Mouse (Mus musculus): ENCODE data around the gene Ppp6r3.
"Not testable (repeated sequence)": the region's sequence is repeated elsewhere in the genome, so short reads cannot be mapped to it uniquely, and the experiment has no call there.

Gene Ppp6r3

DNA sequence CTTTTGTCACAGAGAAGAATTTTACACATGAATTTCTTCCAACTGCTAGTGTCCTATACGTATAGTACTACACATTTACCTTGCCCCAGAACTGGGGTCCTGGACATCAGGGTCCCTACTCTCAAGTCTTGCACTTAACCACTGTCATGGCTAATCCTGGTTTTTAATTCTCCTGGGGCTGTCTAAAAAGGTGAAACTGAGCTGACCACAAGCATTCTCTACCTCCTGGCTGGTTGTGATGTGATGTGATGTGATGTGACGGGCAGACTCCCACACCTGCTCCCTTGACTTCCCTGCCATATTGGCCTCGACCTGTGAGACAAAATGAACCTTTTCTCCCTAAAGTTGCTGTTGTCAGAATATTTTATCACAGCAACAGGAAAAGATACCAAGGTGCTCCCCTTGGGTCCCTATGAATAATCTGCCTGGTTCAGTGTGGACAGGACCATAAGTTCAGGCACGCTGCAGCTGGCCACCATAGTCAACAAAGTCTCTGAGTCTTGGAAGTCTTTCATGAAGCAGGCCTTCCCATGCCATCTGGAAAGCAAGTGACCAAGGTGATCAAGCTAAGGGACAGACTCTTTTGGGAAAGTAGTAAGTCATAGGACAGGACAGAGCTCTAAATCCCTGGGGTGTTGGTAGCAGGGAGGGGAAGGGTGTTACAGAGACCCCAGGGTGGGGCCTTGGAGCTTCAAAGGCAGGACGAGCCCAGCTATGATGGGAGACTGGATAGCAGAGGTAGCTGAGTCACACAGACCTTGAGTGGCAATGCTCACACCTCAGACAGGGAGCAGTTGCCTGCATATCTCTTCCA, 1.1 kb upstream of the Ppp6r3 start:
- DNase-seq (ENCODE audit: low spot score), result no peak

DNA sequence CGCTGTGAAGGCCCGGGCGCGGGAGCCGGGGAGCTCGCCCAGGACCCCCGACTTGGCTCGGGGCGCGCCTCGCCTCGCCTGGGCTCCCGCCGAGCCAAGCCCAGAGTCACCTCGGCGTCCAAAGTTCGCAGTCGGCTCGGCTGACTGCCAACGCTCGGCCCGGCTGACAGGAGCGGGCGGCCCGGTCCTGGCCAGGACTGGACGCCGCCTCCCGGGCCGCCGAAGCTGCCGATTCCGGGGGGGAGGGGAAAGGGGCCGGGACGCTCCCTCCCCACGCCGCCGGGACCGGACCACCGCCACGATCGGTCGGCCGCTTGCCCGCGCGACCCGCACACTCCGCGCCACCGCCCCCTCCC, 295 bp downstream of the Ppp6r3 start:
- DNase-seq (ENCODE audit: low spot score), result no peak

DNA sequence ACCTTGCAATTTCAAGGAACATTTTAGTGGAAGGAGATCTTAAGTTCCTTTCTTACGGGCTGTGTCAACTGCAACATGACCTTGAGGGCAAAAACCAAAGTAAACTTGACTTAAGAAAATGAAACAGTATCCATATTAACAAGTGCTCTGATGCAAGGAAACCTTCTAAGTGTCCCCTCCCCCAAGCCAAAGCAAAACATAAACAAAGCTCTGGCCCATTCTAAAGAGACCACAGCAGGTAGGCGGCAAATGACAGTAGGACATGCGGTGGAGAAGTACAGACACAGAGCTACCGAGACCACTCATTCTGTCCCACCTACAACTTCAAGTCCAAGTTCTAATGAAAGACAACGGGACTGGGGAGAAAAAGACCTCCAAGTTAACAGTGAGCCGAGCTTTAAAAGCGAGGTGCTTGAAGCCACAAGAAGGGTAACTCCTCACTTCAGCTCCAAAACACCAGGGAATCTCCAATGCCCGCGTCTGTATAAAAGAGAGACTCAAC, 905 bp downstream of the Ppp6r3 start:
- no peak for DNase-seq (ENCODE audit: low spot score)

DNA sequence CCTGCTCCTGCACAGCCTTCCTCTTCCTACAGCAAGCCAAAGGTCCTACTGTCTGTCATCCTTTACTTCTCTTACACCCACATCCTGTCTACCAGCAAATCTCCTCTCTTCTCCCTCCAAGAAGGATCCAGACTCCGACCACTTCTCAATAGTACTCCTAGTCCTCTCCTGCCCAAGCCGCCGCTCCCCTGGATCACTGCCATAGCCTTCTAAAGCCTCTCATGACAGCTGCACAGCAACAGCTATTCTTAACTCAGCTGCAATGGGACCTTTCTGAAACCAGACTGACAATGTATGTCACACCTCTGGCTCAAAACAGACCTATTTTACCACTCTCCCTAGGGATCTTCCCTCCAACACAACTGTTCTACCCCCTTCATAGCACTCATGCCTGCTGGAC, 11.2 kb downstream of the Ppp6r3 start:
- DNase-seq (ENCODE audit: low spot score), result no peak

DNA sequence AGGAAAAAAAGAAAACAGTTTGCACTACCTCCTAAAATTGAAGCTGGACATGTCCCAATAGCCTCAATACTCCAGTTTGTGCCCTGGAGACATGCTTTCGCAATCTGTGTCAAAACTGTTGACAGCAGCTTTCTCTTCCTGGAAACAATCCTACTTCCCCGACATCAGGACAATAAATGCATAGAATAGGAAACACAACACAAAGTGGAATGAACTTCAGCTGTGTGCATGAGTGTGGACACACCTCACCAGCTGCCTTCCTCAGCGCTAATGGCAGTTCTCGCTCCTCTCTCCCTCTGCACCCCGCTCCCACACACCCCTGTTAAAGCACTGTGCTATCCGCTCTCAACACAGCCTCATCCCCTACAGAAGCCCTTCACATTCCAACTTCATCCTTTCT, 12.8 kb downstream of the Ppp6r3 start:
- DNase-seq (ENCODE audit: low spot score), result no peak

DNA sequence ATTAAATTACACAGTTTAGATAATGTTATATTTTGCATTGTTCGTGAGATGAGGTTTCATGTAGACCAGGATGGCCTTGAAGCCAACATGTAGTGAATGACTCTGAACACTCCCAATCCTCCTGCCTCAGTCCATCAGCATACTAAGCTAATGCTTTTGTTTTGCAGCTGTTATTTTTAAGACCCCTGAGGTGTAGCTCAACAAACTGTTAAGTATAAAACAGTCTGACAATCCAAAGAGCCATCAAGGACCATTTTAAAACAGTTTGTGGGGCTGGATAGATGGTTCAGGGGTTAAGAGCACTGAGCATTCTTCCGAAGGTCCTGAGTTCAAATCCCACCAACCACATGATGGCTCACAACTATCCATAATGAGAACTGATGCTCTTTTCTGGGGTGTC, 13.3 kb downstream of the Ppp6r3 start:
- no peak for DNase-seq (ENCODE audit: low spot score)

DNA sequence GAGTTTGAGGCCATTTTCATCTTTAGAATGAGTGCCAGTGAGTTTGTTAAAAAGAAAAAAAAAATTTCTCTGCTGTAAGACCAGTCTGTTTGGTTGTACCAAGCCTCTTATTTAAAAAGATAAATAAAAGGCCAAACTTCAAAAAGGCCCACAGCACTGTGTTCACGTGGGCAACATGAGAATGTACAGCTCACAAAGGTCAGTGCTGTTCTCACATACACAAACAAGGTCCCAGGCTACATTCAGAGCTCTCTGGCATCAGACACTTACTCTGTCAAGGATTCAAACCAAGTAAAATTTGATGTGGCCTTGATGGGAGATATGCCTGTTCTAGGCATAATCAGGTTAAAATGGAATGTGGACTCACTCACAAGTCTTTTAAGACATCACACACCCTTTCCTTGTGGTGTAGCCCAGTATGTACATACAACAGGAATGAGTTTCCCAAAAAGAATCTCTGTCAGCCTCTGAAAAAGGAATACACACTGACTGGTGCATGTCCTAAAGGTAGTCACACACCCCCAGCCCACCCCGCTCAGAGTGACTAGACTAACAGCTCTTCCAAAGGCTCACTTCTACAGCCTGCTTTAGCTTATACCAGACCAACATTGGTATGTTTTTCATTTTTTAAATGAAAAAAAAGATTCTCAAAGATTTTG, 19.3 kb downstream of the Ppp6r3 start:
- no peak for DNase-seq (ENCODE audit: low spot score)

DNA sequence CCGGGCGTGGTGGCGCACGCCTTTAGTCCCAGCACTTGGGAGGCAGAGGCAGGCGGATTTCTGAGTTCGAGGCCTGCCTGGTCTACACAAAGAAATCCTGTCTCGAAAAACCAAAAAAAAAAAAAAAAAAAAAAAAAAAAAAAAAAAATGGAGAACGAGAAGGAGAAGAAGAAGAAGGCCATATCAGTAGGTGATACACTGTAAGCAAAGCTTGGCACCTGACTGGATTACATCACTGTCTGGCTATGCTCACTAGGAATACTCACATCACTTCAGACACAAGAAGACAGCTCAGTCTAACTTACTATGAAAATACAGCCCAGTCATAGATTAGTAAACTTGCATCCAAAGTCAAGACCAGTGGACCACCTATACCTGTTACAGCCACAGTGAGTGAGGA, 20.8 kb downstream of the Ppp6r3 start:
- DNase-seq (ENCODE audit: low spot score), result no peak

DNA sequence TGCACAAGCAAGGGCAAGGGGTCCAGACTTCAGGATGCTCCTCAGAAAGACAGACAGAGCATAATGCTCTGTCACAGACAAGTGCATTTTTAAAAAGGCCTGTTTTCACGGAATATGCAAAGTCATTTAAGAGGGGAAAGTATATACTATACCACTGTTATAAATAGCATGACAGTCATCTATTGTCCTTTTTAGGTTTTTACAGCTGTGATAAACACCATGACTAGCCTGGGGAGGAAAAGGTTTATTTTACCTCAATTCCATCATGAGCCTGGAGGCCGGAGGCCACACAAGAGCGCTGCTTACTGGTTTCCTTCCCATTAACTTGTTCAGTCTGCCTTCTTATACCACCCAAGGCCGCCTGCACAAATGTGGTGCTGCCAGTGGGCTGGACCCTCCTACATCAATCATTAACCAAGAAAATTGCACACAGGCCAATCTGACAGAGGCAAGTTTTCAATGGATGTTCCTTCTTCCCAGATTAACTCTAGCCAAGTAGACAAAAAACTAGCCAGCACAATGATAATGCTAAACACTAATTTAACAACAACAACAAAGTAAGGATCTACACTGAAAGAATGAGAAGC, 23.9 kb downstream of the Ppp6r3 start:
- DNase-seq (ENCODE audit: low spot score), result no peak

DNA sequence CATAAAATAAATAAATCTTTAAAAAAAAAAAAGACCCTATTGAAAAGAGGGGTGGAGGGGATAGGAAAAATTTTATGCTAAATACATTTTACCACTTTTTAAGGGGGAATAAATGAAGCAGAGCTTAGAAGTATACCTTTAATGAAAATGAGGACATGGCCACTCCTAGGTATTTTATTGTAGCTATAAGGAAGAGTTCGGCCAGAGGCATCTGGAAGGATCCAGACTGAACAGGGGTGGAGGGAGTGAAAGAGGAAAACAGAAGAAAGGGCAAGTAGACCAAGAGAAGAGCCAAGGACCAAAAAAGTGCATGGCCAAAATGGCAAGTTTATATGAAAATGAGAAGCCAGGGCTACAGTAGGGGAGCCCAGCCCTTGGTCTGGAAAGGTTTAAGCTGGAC, 25.4 kb downstream of the Ppp6r3 start:
- DNase-seq (ENCODE audit: low spot score), result no peak

DNA sequence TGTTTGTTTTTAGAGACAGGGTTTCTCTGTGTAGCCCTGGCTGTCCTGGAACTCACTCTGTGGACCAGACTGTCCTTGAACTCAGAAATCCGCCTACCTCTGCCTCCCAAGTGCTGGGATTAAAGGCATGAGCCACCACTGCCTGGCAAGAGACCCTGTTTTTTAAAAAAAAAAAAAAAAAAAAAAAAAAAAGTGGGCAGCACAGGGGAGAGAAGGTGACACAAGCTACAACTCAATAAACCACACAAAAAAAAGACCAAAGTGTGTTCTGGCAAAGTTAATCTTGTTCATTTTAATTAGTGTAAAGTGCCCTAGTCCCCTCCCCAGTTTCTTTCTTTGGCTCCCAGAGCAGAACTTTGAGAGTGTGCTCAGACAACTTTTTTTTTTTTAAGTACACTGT, 26.3 kb downstream of the Ppp6r3 start:
- DNase-seq (ENCODE audit: low spot score), result no peak

DNA sequence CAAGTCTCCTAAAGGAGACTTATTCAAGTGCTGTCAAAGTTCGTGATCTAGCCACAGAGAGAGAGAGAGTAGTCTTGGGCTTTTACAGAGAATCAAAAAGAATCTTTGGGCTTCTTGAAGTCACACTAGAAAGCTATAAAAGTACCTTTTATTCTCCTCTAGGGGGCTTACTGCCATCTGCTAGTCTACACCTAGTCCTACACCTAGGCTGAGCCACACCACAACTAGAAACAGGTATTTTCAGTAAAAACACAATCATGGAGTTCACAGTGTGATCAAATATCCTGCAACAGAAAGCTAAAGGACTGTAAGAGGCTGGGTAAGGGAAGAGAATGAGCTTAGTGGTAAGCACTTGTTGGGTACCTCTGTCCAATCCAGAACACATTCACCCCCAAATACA, 27.2 kb downstream of the Ppp6r3 start:
- no peak for DNase-seq (ENCODE audit: low spot score)

DNA sequence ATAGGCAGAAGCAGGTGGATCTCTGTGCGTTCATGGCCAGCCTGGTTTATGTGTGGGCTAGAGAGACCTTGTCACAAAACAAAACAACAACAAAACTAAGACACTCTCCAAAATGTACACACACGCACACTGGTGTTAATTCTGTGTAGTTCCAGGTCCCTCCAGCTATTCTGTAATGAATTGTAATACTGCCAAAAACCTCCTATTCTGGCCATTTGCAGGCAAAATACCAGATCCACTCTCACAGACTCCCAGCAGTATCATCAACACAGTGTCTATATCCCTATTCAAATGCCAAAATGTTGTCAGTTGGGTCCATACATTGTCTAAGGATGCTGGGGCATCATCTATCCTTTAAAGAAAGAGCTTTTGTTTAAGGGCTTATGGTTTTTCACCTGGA, 30.6 kb downstream of the Ppp6r3 start:
- no peak for DNase-seq (ENCODE audit: low spot score)

DNA sequence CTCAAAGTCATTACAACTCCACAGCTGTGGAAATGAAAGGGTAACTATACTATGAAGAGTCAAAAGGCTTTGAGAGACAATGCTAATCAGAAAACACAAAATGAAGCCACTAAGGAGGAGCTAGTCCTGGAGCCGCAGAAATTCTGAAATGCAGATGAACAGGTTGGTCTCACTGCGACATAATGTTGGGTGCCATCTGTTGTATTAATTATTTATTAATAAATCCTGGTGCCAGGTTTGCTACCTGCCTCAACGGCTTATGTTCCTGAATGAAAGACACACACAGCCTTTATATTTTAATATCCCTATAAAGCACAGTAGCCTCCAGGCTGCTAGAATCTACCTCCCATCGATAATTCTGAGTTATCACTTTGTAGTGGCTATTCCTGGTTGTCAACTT, 33.0 kb downstream of the Ppp6r3 start:
- DNase-seq (ENCODE audit: low spot score), result no peak

DNA sequence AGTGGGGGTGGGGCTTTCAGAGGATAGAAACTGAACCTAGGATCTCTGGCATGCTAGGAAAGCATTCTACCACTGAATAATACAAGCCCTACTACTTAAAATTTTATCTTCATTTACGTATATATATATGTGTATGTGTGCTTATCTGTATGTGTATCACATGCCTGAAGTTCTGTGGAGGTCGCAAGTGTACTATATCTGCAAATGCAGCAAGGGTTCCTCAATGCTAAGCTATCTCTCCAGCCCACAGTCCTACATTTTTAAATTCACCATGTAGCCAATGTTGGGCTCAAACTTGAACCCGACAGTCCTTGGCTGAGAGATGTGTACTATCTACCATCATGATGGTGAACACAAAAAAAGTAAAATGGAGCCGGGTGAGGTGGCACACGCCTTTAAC, 34.6 kb downstream of the Ppp6r3 start:
- DNase-seq (ENCODE audit: low spot score), result no peak

DNA sequence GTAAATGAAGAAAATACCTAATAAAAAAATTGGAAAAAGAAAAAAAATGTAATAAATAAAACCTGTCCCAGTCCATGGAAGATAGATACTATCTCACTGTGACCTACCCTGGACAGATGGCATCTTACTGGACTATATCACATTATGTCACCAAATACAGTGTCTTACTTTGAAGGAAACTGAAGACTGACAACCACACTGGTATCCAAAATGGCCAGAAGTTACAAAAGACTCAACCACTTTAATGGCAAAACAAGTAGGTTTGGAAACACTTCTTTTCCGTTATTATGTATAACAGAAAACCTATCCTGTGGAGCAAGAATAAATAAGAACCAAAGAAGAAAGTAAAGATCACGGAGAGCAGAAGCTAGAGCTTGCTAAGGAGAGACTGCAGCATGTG, 35.3 kb downstream of the Ppp6r3 start:
- no peak for DNase-seq (ENCODE audit: low spot score)

DNA sequence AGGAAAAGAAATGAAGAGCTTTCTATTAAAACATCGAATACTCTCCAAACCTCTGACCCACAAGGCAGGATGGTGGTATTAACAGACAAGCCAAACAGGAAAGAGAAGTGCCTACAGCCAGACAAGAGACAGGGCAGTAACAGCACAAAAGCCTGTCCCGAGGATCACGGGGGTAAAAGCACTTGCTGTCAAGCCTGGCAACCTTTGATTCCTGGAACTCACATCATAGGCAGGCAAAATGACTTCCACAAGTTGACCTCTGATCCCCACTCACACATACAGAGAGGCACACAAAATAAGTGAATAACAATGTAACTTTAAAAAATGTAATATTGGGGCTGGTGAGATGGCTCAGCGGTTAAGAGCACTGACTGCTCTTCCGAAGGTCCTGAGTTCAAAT, 36.1 kb downstream of the Ppp6r3 start:
- DNase-seq (ENCODE audit: low spot score), result no peak

DNA sequence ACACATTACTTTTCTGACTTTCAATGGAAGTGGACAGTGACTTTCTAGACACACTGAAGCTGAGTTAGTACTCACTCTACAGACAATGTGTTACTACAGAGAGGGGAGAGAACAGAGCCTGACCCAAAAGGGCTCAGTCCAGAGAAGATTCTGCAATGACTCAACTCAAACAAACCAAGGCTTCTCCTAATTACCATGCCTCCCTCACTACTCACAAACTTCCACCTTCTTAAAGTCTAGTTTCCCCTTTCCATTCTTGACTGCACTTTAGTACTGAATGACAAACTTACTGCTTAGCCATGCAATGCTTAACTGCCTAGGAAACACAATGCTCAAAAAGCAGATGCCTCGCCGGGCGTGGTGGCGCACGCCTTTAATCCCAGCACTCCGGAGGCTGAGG, 37.9 kb downstream of the Ppp6r3 start:
- no peak for DNase-seq (ENCODE audit: low spot score)

DNA sequence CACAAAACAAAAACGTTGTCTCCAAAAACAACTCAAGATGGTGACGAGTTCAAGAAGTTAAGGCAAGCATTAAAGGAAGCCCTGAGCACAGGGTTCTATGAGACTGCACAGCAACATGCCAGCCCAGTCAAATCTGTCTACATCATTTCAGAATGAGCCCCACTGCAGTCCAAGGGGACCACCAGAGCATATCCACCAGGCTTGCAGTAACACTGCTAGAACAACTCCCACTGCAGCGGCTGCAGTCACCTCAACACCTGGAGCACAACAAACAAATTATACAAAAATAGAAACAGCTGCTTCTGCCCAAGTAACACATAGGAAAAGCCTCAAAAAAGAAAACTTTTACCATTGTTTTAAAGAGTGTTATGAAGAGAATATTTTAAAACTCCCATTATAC, 40.6 kb downstream of the Ppp6r3 start:
- no peak for DNase-seq (ENCODE audit: low spot score)

DNA sequence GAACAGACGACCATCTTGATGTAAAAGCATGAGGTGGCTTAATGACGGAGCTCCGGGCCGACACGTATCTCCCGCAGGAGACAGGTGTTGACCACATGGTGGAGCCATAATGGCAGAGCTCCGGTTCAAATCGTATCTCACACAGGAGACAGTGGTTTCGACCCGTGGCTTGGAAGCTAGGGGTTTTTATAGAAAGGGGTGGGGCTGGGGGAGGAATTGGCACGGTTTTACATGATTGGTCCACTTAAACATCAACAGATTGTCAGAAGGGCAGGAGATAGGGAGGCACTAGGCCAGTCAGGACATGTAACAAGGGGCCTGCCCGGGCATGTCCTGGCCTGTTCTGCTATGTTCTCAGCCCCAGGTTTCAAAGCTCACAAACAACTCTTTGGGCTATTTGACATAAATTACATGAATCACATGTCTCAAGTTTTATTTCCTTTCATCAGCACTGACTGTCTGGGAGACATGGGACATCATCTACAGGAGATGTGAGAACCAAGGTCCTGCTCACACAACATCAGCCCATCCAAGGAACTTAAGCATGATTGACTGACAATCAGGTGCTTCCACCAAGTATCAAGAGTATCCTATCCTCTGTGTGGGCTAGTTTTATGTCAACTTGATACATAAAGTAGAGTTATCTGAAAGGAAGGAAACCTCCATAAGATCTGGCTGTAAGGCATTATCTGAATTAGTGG, 42.1 kb downstream of the Ppp6r3 start:
- DNase-seq (ENCODE audit: low spot score), result not testable (repeated sequence)

DNA sequence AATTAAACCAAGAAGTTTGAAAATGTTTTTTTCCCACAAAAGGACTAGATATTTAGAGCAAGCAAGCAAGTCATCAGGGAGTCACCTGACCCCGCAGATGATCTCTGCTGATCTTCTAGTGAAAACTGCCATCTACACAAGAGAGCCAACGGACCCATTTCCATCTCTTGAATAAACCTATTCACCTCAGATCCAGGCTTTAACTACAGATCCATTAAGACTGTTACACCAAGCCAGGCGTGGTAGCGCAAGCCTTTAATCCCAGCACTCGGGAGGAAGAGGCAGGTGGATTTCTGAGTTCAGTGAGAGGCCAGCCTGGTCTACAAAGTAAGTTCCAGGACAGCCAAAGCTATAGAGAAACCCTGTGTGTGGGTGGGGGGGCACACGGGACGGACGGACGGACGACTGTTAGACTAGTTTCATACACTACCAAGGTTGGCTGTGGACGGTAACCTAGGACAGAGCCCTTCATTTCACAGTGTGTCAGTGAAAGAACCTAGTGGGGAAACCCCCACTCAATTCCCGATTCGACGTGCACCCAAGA, 42.8 kb downstream of the Ppp6r3 start:
- DNase-seq (ENCODE audit: low spot score), result no peak

DNA sequence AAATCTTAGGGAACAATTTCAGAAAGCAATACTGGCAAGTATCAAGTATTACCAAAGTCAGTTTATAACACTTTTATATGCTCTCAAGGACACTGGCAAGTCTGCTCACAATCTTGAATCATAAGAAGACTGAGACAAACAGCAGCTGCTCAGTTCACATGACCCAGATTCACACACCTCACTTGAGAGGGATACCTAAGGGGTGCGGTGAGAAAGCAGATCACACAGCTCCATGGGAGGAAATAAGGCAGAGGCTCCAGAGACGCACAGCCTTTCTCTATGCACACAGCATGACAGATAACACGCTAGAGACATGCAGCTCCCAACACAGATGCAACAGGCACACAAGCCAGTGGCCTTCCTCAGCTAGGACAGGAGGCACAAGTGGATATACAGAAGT, 45.8 kb downstream of the Ppp6r3 start:
- no peak for DNase-seq (ENCODE audit: low spot score)

DNA sequence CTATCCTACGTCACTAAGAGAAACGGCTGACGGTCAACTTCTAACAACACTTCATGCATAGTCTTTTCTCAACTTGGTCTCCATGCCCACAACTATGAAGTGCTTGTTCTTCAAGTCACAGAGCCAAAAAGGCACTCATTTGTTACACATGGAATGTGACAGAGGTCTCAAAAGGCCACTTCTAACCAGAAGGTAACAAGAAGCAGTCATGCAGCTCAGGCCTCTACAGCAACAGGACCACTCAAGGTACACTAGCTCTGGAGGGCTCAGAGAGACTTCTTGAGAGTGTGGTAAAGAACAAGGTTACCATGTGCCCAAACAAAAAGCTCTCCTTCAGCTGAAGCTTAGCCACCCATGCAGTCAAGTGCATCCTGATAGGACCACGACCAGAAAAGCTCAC, 46.9 kb downstream of the Ppp6r3 start:
- no peak for DNase-seq (ENCODE audit: low spot score)
